Mouse (Mus musculus) layer of hippocampus, adult 2 months (tissue): Measurements from ENCODE around the gene Psmc3. TPM values are rescaled to one million over a fixed set of nuclear protein-coding genes. Genes with fewer than 3 reads are reported as not detected.

Source experiments
- DNase-seq, 2 experiments: peaks; one replicate each; pipeline ENCODE4 v3.0.0; 2022; ENCODE audit warnings: low spot score in 2 of 2
- H3K27ac ChIP-seq: fragments of 200-600 bp; 2 replicates; pipeline ENCODE4 v1.8.1; 2022
- H3K4me3 ChIP-seq: fragments of 200-600 bp; 2 replicates; pipeline ENCODE4 v1.8.1; 2022; ENCODE audit warnings: mild to moderate bottlenecking
- CTCF ChIP-seq: fragments of 200-600 bp; conservative IDR thresholded peaks from 2 replicates; pipeline ENCODE4 v1.8.1; 2022; ENCODE audit warnings: antibody characterized with exemption, mild to moderate bottlenecking, moderate library complexity
- total RNA-seq, 2 experiments: library from RNA; stranded (reverse); gene quantifications; 2 replicates each; pipeline ENCODE4 v1.2.3; 2021

The Psmc3 gene
- total RNA-seq, 2 experiments from 2014 or later = 203 to 215 TPM

- no peak for DNase-seq
- H3K27ac ChIP-seq = peak overlapping the region; percentile 74
- no peak overlapping the region for H3K4me3 ChIP-seq
- TF ChIP-seq CTCF = no peak
These were observed 8.2 kb downstream of the Psmc3 start for GRCm38 (mm10) chr2:91061849-91062481.

DNA sequence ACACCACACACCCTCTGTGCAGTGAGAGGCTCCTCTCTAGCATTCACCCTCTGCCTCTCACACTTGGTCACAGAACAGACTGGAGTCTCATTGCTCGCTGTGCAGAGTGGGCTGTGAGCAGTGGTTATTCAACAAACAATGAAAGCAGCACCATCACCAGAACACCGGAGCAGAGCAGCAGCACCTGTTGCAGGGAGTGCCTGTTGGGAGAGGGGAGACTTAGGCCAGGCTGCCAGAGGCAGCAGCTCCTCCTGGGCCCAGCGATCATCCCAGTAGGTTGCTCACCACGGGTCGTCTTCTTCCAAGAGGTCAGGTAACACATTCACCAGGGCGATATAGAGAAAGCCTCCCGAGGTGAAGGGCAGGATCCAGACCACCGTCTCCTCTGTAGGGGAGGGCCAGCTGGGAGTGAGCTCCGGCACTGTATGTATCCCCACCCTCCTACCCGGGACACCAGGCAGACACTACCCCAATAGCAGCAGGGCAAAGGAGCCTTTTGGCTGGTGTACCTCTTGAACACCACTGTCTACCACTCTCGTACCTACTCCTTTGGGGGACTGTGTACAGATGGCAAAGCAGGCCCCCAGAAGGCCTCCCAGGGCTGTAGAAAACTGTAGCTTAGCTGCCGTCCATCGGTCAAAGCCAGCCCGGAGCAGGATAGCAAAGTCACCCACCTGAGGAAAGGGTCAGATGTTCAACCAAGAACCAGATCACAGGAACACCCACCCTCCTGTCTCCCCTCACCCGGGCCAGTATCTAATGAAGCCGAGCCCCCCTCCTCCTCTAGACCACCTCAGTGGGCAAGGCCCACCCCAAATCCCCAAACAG lies 9.2 kb downstream of the Psmc3 start:
- no peak for TF ChIP-seq CTCF
- no peak for DNase-seq
- Histone ChIP-seq H3K4me3 (no peak overlapping the region), H3K27ac (peak overlapping the region; percentile 74; the same call in 1 of the 2 replicates)

GRCm38 (mm10) chr2:91064211-91064610 lies 10.4 kb downstream of the Psmc3 start:
- TF ChIP-seq CTCF = peak; percentile 55
- no peak for DNase-seq
- Histone ChIP-seq H3K27ac (0 out of 2 replicates have a peak overlapping the region, but pooled peaks have one; percentile 5), H3K4me3 (no peak overlapping the region)

GRCm38 (mm10) chr2:91065544-91065943 lies 11.7 kb downstream of the Psmc3 start:
- peak; percentile 88 for TF ChIP-seq CTCF
- peak overlapping the region; percentile 54 for H3K27ac ChIP-seq
- peak; percentile 61 to 62 for DNase-seq
- H3K4me3 ChIP-seq = no peak overlapping the region

GRCm38 (mm10) chr2:91066455-91066854 lies 12.6 kb downstream of the Psmc3 start:
- H3K27ac ChIP-seq = peak overlapping the region; percentile 54; the same call in 1 of the 2 replicates
- no peak for DNase-seq
- TF ChIP-seq CTCF = no peak
- no peak overlapping the region for H3K4me3 ChIP-seq

- peak overlapping the region; percentile 89 for H3K4me3 ChIP-seq
- no peak for TF ChIP-seq CTCF
- H3K27ac ChIP-seq = peak overlapping the region; percentile 84; the same call in 1 of the 2 replicates
- no peak for DNase-seq
These were observed 14.5 kb downstream of the Psmc3 start for GRCm38 (mm10) chr2:91068162-91068871.

GRCm38 (mm10) chr2:91068872-91069165 lies 15.0 kb downstream of the Psmc3 start:
- TF ChIP-seq CTCF = no peak
- Histone ChIP-seq H3K4me3 (peak overlapping the region; percentile 89), H3K27ac (peak overlapping the region; percentile 84)
- no peak for DNase-seq

- TF ChIP-seq CTCF = no peak
- peak overlapping the region; percentile 89 for H3K4me3 ChIP-seq
- peak overlapping the region; percentile 84 for H3K27ac ChIP-seq
- no peak for DNase-seq
These were observed 15.6 kb downstream of the Psmc3 start for GRCm38 (mm10) chr2:91069306-91070000.

- peak; percentile 95 for TF ChIP-seq CTCF
- peak within 1 kb of the TSS; percentile 89 for H3K4me3 ChIP-seq
- peak; percentile 94 to 97 for DNase-seq
- H3K27ac ChIP-seq = peak within 1 kb of the TSS; percentile 84
These were observed 16.4 kb downstream of the Psmc3 start, which contains the start of gene Slc39a13 for GRCm38 (mm10) chr2:91070076-91070800. TSS of gene Slc39a13 (minus strand) at chr2:91070417.

DNA sequence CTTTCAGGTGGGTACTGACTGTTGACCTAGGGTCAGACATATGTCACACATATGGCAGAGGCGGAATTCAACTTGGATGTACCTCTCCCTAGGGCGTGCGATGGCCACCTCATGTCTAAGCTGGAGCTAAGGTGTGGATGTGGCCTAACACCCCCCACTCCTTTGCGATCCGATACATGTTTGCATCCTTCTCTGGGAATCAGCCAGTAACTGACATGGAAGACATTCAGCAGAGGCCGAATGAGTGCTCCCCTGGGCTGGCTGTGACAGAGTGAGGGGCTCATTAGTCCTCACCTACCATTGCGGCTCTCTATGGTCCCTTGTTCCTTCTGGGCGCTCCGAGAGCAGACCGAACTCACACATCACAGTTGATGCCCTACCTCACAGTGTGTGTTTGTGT lies 17.2 kb downstream of the Psmc3 start:
- Histone ChIP-seq H3K27ac (peak overlapping the region; percentile 84), H3K4me3 (peak overlapping the region; percentile 89; the same call in 1 of the 2 replicates)
- TF ChIP-seq CTCF = no peak
- no peak for DNase-seq

- no peak overlapping the region for H3K4me3 ChIP-seq
- DNase-seq = no peak
- no peak for TF ChIP-seq CTCF
- H3K27ac ChIP-seq = no peak overlapping the region
These were observed 18.3 kb downstream of the Psmc3 start for GRCm38 (mm10) chr2:91072092-91072491.

GRCm38 (mm10) chr2:91077957-91078313 lies 24.1 kb downstream of the Psmc3 start:
- TF ChIP-seq CTCF = no peak
- Histone ChIP-seq H3K4me3 (no peak overlapping the region), H3K27ac (no peak overlapping the region)
- no peak for DNase-seq
